Mouse (Mus musculus) spleen, adult 2 months (tissue): ENCODE data around the gene Rps6kl1.

ENCODE experiments used
- CTCF ChIP-seq: fragments of 200-500 bp; IDR thresholded peaks from 2 replicates; pipeline ENCODE4 v1.5.1; 2011; ENCODE audit warnings: mild to moderate bottlenecking, inconsistent platforms; ENCODE audit not compliant: insufficient read depth, insufficient read length, insufficient replicate concordance; ENCODE audit errors: extremely low read depth
- POLR2A ChIP-seq: fragments of 200-500 bp; IDR thresholded peaks from 2 replicates; pipeline ENCODE4 v1.6.1; 2011; ENCODE audit warnings: low read depth, low read length, inconsistent platforms

GRCm38 (mm10) chr12:85151002-85151774 lies at the start of gene Rps6kl1:
- TF ChIP-seq CTCF (no peak), POLR2A (no peak)
